Mouse (Mus musculus) spleen, adult 2 months (tissue): Measurements from ENCODE around the gene Sipa1l1. TPM values are rescaled to one million over a fixed set of nuclear protein-coding genes. Genes with fewer than 3 reads are reported as not detected.

ENCODE experiments used
- DNase-seq, 2 experiments: peaks; one replicate each; pipeline versions ENCODE4 v3.0.0 to v3.0.0-alpha.2; 2012 to 2021; ENCODE audit warnings: low spot score in 2 of 2, low read depth in 1 of 2
- H3K27ac ChIP-seq: fragments of 200-500 bp; 2 replicates; pipeline ENCODE4 v1.5.1; 2012; ENCODE audit warnings: low read length, inconsistent platforms; ENCODE audit not compliant: insufficient read depth
- H3K27me3 ChIP-seq: fragments of 200-500 bp; 2 replicates; pipeline ENCODE4 v1.6.1; 2012; ENCODE audit warnings: mild to moderate bottlenecking, moderate library complexity, low read length, inconsistent platforms; ENCODE audit not compliant: control insufficient read depth, insufficient read depth
- H3K36me3 ChIP-seq: fragments of 200-500 bp; 2 replicates; pipeline ENCODE4 v1.6.1; 2012; ENCODE audit warnings: mild to moderate bottlenecking, low read length, inconsistent platforms; ENCODE audit not compliant: control insufficient read depth, insufficient read depth
- H3K4me1 ChIP-seq: fragments of 200-500 bp; 2 replicates; pipeline ENCODE4 v1.6.1; 2011; ENCODE audit warnings: inconsistent platforms; ENCODE audit not compliant: control insufficient read depth, insufficient read depth, insufficient read length
- H3K4me3 ChIP-seq: fragments of 200-500 bp; 2 replicates; pipeline ENCODE4 v1.5.1; 2011; ENCODE audit warnings: mild to moderate bottlenecking, inconsistent platforms; ENCODE audit not compliant: insufficient read depth, insufficient read length; ENCODE audit errors: extremely low read depth
- CTCF ChIP-seq: fragments of 200-500 bp; IDR thresholded peaks from 2 replicates; pipeline ENCODE4 v1.5.1; 2011; ENCODE audit warnings: mild to moderate bottlenecking, inconsistent platforms; ENCODE audit not compliant: insufficient read depth, insufficient read length, insufficient replicate concordance; ENCODE audit errors: extremely low read depth
- POLR2A ChIP-seq: fragments of 200-500 bp; IDR thresholded peaks from 2 replicates; pipeline ENCODE4 v1.6.1; 2011; ENCODE audit warnings: low read depth, low read length, inconsistent platforms
- WGBS: fragments of 180-500 bp; shearing (Covaris S2); methylation state at CpG from one replicate; pipeline ENCODE4 v1.1.7; 2018; 5-methylcytosine and 5-hydroxymethylcytosine counted together
- polyA plus RNA-seq: library from polyadenylated mRNA; depleted of rRNA; stranded (reverse); fragments of >200 nt; gene quantifications from 2 replicates; pipeline ENCODE4 v1.2.3, GENCODE M21; 2012

Sipa1l1 gene
- polyA plus RNA-seq, 1 experiment, result 17.1 TPM

DNA sequence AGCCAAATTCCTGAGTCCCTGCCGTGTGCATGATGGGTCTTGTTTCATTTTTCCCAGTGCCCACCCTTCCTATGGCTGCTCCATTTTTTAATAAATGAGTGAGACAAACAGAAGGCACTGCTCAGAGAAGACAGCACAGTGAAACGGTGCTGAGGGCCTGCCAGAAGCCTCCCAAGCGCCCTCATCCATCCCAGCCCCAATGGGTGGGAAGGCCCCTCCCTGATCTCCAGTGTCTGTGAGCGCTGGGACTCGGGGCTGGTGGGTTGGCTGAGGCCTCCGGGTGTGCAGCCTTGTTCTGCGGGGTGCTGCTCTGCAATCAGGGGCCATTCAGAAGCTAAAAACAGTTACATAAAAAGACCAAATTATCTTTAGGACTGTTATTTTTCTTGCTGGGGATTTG is 231.7 kb downstream of the Sipa1l1 start:
- Histone ChIP-seq H3K36me3 (peaks cover 40% of the 10 kb centered on the region), H3K27ac (no peak overlapping the region), H3K4me3 (no peak overlapping the region), H3K27me3 (no peaks in the 10 kb centered on the region), H3K4me1 (no peaks in the 10 kb centered on the region)
- no peak for DNase-seq
- WGBS, result 84% methylated on average over 7 of the region's 7 CpGs
- TF ChIP-seq CTCF (no peak), POLR2A (no peak)

DNA sequence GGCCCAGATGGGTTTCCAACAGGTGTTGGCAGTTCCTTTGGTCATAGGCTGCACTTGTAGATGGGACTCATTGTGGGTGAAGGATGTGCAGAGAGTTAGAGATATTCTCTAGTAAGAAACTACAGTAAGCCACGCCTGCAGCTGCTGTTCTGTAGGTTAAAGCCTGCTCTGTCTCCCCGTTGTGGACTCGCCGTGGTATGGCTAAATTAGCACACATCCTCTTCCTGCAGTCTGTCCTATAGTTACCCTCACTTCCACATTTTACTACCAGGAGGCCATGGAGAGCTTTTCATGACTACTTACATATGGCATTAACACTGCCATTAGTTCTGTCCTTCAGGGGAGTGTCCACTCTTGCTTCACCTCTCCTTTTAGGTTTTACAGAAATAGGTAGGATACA is 232.3 kb downstream of the Sipa1l1 start:
- TF ChIP-seq CTCF (no peak), POLR2A (no peak)
- H3K4me1 ChIP-seq, result no peaks in the 10 kb centered on the region
- 33% methylated on average over 4 of the region's 4 CpGs for WGBS
- peaks cover 36% of the 10 kb centered on the region for H3K36me3 ChIP-seq
- H3K27me3 ChIP-seq, result no peaks in the 10 kb centered on the region
- H3K27ac ChIP-seq, result no peak overlapping the region
- DNase-seq, result no peak
- H3K4me3 ChIP-seq, result no peak overlapping the region

DNA sequence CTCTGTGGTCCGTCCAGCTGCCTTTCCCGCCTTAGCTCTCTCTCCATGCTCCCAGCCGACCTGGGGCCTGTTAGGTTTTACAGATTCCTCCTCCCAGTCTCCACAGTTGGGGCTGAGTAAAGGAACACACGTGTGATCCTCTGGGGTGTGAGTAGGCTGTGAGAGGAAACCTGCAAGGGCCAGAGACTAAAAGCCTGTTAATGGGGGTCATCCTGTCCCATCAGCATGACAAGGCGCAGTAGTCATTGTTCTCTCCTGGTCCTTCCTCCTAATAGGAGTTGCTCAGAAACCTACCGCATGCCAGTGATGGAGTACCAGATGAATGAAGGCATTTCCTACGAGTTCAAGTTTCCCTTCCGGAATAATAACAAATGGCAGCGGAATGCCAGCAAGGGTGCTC is 233.5 kb downstream of the Sipa1l1 start:
- H3K27me3 ChIP-seq, result no peaks in the 10 kb centered on the region
- no peaks in the 10 kb centered on the region for H3K4me1 ChIP-seq
- 93% methylated on average over 9 of the region's 9 CpGs for WGBS
- no peak overlapping the region for H3K27ac ChIP-seq
- H3K4me3 ChIP-seq, result no peak overlapping the region
- H3K36me3 ChIP-seq, result peaks cover 28% of the 10 kb centered on the region
- TF ChIP-seq POLR2A (no peak), CTCF (no peak)
- DNase-seq, result no peak

DNA sequence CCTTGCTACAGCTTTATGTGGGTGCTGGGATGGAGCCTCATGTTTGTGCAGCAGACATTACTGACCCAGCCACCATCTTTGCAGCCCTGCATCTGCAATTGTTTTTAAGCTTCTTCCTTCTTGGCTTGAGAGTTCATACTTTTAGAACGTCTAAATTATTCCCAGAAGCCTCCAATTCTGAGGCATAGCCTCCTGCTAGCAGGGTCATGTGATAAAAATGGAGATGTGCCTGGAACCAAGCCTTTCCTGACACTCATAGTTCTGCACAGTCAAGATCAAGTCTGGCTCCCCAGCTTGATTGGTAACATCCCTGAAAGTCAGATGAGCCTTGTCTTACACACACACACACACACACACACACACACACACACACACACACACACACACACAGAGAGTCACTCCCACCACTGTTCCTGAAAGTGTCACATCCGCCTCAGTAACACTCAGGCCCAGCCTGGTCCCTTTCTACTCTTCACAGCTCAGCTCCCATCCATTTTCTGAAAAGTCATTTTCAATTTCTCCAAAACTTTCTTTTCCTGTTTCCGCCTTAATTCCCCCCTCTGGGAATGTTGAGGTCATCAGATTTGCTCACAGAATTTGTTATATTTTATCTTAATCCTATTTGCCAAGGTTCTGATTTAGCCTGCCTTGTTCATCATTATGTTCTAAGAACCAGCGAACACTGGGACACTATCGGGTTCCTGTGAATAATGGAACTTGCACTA is 238.6 kb downstream of the Sipa1l1 start:
- TF ChIP-seq CTCF, result no peak
- no peak for TF ChIP-seq POLR2A
- Histone ChIP-seq H3K4me3 (no peak overlapping the region), H3K27ac (no peak overlapping the region), H3K4me1 (no peaks in the 10 kb centered on the region), H3K36me3 (peaks cover 22% of the 10 kb centered on the region), H3K27me3 (no peaks in the 10 kb centered on the region)
- WGBS, result 92% methylated on average over 5 of the region's 5 CpGs
- DNase-seq, result no peak

DNA sequence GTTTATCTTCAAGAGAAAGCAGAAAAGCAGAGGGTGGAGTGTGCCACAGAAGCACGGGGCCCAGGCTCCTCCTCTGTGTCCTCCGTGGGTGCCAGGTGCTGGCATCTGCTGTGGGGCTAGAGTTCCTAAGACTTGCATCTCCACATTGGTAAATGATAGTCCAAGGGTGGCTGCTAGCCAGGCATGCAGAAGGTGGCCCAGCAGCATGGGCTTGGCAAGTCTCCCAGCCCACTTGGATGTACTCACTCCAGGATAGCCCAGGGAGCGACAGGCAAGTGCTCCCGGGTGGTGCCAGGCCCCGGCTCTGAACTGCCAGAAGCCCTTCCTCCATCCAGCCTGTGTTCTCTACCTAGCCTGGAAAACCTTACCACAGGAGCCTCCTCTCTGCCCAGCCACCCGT is 239.4 kb downstream of the Sipa1l1 start:
- H3K4me1 ChIP-seq, result no peaks in the 10 kb centered on the region
- TF ChIP-seq POLR2A (no peak), CTCF (no peak)
- no peaks in the 10 kb centered on the region for H3K27me3 ChIP-seq
- H3K27ac ChIP-seq, result no peak overlapping the region
- no peak overlapping the region for H3K4me3 ChIP-seq
- WGBS, result 81% methylated on average over 6 of the region's 6 CpGs
- peaks cover 15% of the 10 kb centered on the region for H3K36me3 ChIP-seq
- no peak for DNase-seq

- DNase-seq, result no peak
- H3K4me1 ChIP-seq, result no peaks in the 10 kb centered on the region
- WGBS, result 90% methylated on average over 7 of the region's 7 CpGs
- no peak overlapping the region for H3K4me3 ChIP-seq
- H3K27ac ChIP-seq, result no peak overlapping the region
- TF ChIP-seq CTCF (no peak), POLR2A (no peak)
- H3K36me3 ChIP-seq, result peaks cover 9% of the 10 kb centered on the region
- no peaks in the 10 kb centered on the region for H3K27me3 ChIP-seq
Observed at GRCm38 (mm10) chr12:82409686-82410472, 240.8 kb downstream of the Sipa1l1 start.

DNA sequence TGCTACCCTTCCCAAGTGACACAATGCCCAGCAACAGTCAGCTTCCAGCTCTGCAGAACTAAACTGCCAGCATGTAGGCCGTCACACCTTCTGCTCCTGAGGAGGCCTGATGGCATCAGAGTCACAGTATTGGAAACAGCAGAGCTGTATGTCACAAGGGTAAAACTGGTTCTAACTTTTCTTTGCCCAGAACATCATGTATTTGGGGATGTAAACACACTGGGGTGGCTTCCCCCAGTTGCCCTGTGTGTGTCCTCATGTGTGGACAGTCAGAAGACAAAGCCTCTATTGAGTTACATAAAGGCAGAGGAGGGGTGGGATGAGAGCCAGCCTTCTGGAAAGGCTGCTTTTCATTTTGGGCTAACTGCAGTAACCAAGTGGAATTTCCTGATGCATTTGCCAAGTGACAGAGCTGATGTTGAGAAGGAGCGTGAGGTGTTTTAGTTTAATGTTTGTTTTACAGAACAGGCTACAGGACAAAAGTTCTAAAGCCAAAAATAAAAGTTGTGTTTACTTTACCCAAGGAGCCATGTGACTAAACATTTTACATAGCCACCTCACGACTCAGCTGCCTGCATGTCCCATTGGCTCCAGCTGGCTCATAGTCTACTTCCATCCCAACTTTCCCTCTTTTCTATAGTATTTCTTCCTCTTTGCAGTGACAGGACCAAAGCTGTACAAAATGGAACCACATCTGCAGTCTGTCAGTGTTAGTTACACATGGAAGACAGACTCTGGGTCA is 243.3 kb downstream of the Sipa1l1 start:
- Histone ChIP-seq H3K4me3 (no peak overlapping the region), H3K27me3 (no peaks in the 10 kb centered on the region), H3K27ac (no peak overlapping the region), H3K36me3 (peaks cover 10% of the 10 kb centered on the region), H3K4me1 (no peaks in the 10 kb centered on the region)
- TF ChIP-seq CTCF (no peak), POLR2A (no peak)
- no peak for DNase-seq
- WGBS, result 90% methylated on average over 3 of the region's 3 CpGs
